Mouse (Mus musculus): ENCODE results near the gene Ephx3.

- peak; percentile 56; the same call in 1 of the 2 replicates for TF ChIP-seq CTCF (IDR thresholded peaks at IDR 0.05; ENCODE audit: extremely low read depth, insufficient read depth, insufficient read length, insufficient replicate concordance)
- no peak for TF ChIP-seq POLR2A (IDR thresholded peaks at IDR 0.05; ENCODE audit: low read depth, low read length)
These were observed 27.1 kb downstream of the Ephx3 start for GRCm38 (mm10) chr17:32162112-32162850.
